Mouse (Mus musculus) heart, embryonic 13.5 days (tissue): ENCODE measurements around the gene Pcca. TPM values are rescaled to one million over a fixed set of nuclear protein-coding genes. Genes with fewer than 3 reads are reported as not detected.

ENCODE experiments used
- ATAC-seq: fragments of 200-750 bp; cut with Nextera tagmentation; 2 replicates; pipeline ENCODE4 v1.8.0; 2017; ENCODE audit warnings: moderate TSS enrichment; ENCODE audit not compliant: insufficient number of reproducible peaks, low FRiP score, low TSS enrichment; ENCODE audit errors: extremely low read depth
- H3K27ac ChIP-seq: fragments of 300-500 bp; sonication (generic); replicated peaks from 2 replicates; pipeline ENCODE4 v1.5.1; 2015; ENCODE audit warnings: moderate library complexity, mild to moderate bottlenecking, inconsistent platforms
- H3K27me3 ChIP-seq: fragments of 300-500 bp; sonication (generic); replicated peaks from 2 replicates; pipeline ENCODE4 v1.6.1; 2015; ENCODE audit warnings: mild to moderate bottlenecking, inconsistent platforms
- H3K36me3 ChIP-seq: fragments of 300-500 bp; sonication (generic); 2 replicates; pipeline ENCODE4 v1.6.1; 2015; ENCODE audit warnings: mild to moderate bottlenecking, inconsistent platforms
- H3K4me1 ChIP-seq: fragments of 300-500 bp; sonication (generic); 2 replicates; pipeline ENCODE4 v1.6.1; 2015; ENCODE audit warnings: inconsistent platforms
- H3K4me2 ChIP-seq: fragments of 300-500 bp; sonication (generic); 2 replicates; pipeline ENCODE4 v1.6.1; 2015; ENCODE audit warnings: inconsistent platforms, mild to moderate bottlenecking, moderate library complexity
- H3K4me3 ChIP-seq: fragments of 300-500 bp; sonication (generic); 2 replicates; pipeline ENCODE4 v1.5.1; 2015; ENCODE audit warnings: moderate library complexity, mild to moderate bottlenecking, inconsistent platforms
- H3K9ac ChIP-seq: fragments of 300-500 bp; sonication (generic); 2 replicates; pipeline ENCODE4 v1.6.1; 2015; ENCODE audit warnings: inconsistent platforms, mild to moderate bottlenecking, moderate library complexity
- H3K9me3 ChIP-seq: fragments of 300-500 bp; sonication (generic); 2 replicates; pipeline ENCODE4 v1.6.1; 2016; ENCODE audit warnings: inconsistent platforms
- WGBS: fragments of 180-500 bp; shearing (Covaris S2); methylation state at CpG from one replicate; pipeline ENCODE4 v1.1.7; 2015; ENCODE audit warnings: mixed read lengths; 5-methylcytosine and 5-hydroxymethylcytosine counted together
- polyA plus RNA-seq: library from polyadenylated mRNA; unstranded; fragments of >200 nt; fragmentation: Nextera tagmentation; extraction: Ambion mirVana; gene quantifications from 2 replicates; pipeline ENCODE4 v1.2.1, GENCODE M21; 2015

Pcca gene
- polyA plus RNA-seq, 1 experiment from 2014 or later: 22.6 TPM

- ATAC-seq: no peak
- no peaks in the 10 kb centered on the region for H3K27me3 ChIP-seq
- no peak overlapping the region for H3K4me3 ChIP-seq
- no peaks in the 10 kb centered on the region; the same call in 1 of the 2 replicates for H3K4me1 ChIP-seq
- H3K36me3 ChIP-seq: no peaks in the 10 kb centered on the region
- no peaks in the 10 kb centered on the region for H3K9me3 ChIP-seq
- no peak overlapping the region for H3K27ac ChIP-seq
- WGBS: 82% methylated on average over 8 of the region's 8 CpGs
- no peak overlapping the region for H3K9ac ChIP-seq
- no peak overlapping the region for H3K4me2 ChIP-seq
Observed at GRCm38 (mm10) chr14:122719496-122720080, 185.5 kb downstream of the Pcca start.

- H3K27ac ChIP-seq: no peak overlapping the region
- no peaks in the 10 kb centered on the region; the same call in 1 of the 2 replicates for H3K4me1 ChIP-seq
- 68% methylated on average over 3 of the region's 3 CpGs for WGBS
- H3K9ac ChIP-seq: no peak overlapping the region
- no peak for ATAC-seq
- no peak overlapping the region for H3K4me3 ChIP-seq
- no peaks in the 10 kb centered on the region for H3K36me3 ChIP-seq
- H3K27me3 ChIP-seq: no peaks in the 10 kb centered on the region
- H3K4me2 ChIP-seq: no peak overlapping the region
- H3K9me3 ChIP-seq: no peaks in the 10 kb centered on the region
Observed at GRCm38 (mm10) chr14:122720989-122721388, 186.9 kb downstream of the Pcca start.

GRCm38 (mm10) chr14:122721750-122722149 is 187.6 kb downstream of the Pcca start:
- H3K36me3 ChIP-seq: no peaks in the 10 kb centered on the region
- no peak for ATAC-seq
- H3K4me1 ChIP-seq: no peaks in the 10 kb centered on the region; the same call in 1 of the 2 replicates
- H3K4me3 ChIP-seq: no peak overlapping the region
- H3K27ac ChIP-seq: no peak overlapping the region
- no peaks in the 10 kb centered on the region for H3K9me3 ChIP-seq
- 40% methylated on average over 4 of the region's 4 CpGs for WGBS
- no peak overlapping the region for H3K4me2 ChIP-seq
- H3K9ac ChIP-seq: no peak overlapping the region
- H3K27me3 ChIP-seq: no peaks in the 10 kb centered on the region

DNA sequence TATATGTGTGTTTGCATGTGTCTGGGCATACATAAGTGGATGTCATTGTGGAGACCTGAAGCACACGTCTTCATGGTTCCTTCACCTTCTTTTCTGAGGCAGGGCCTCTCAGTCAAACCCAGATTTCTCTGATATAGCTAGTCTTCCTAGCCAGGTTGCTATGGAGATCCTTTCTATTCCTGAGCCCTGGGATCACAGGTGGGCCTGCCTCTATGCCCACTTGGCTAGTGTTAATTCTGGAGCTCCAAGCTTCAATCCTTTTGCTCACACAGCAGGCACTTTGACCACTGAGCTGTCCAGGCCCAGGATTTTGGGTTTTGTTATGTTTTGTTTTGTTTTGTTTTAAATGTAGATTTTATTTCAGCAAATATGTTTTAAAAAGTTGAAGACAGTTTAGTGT is 192.3 kb downstream of the Pcca start:
- no peak for ATAC-seq
- no peaks in the 10 kb centered on the region for H3K4me1 ChIP-seq
- H3K27me3 ChIP-seq: no peaks in the 10 kb centered on the region
- WGBS: 86% methylated on average over 1 of the region's 1 CpGs
- no peak overlapping the region for H3K9ac ChIP-seq
- no peak overlapping the region for H3K4me3 ChIP-seq
- H3K36me3 ChIP-seq: no peaks in the 10 kb centered on the region
- H3K9me3 ChIP-seq: no peaks in the 10 kb centered on the region
- H3K4me2 ChIP-seq: no peak overlapping the region
- H3K27ac ChIP-seq: no peak overlapping the region

DNA sequence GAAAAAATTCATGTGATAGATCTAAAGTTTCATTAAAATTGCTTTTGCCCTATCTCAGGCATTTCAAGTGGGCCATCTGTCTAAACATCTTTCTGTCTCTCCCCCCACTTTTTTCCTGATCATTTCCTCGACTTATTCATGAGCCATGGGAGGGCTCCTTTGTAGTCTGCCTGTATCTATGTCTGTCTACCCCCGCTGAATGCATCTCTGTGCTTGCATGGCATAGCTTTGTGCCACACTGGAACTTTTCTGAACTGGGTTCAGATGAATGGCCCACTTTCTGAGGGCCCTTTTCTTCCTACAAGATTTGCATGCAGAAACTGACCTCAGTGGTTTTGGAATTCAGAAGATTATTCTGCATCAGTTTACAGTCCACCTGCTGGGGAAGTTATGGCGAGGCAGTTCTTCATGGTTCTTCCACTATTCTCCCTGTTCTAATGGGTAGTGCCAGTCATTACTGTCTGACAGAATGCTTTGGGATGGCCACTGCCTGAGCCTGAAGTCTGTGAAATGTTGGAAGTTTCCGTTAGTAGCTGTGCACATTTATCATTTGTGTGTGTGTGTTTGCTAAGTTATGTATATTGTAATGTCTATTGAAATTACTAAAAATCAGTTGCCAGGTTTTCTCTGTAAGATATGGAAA is 195.4 kb downstream of the Pcca start:
- H3K27me3 ChIP-seq: no peaks in the 10 kb centered on the region
- no peak overlapping the region for H3K4me2 ChIP-seq
- H3K9ac ChIP-seq: no peak overlapping the region
- H3K27ac ChIP-seq: no peak overlapping the region
- no peaks in the 10 kb centered on the region for H3K36me3 ChIP-seq
- H3K4me1 ChIP-seq: no peaks in the 10 kb centered on the region
- no peak for ATAC-seq
- WGBS: 67% methylated on average over 4 of the region's 4 CpGs
- H3K9me3 ChIP-seq: no peaks in the 10 kb centered on the region
- no peak overlapping the region for H3K4me3 ChIP-seq

- Histone ChIP-seq H3K4me2 (no peak overlapping the region), H3K4me3 (no peak overlapping the region), H3K27ac (no peak overlapping the region), H3K36me3 (no peaks in the 10 kb centered on the region), H3K27me3 (no peaks in the 10 kb centered on the region), H3K4me1 (no peaks in the 10 kb centered on the region), H3K9ac (no peak overlapping the region), H3K9me3 (no peaks in the 10 kb centered on the region)
- 66% methylated on average over 4 of the region's 4 CpGs for WGBS
- no peak for ATAC-seq
Observed at GRCm38 (mm10) chr14:122730921-122731551, 196.9 kb downstream of the Pcca start.

DNA sequence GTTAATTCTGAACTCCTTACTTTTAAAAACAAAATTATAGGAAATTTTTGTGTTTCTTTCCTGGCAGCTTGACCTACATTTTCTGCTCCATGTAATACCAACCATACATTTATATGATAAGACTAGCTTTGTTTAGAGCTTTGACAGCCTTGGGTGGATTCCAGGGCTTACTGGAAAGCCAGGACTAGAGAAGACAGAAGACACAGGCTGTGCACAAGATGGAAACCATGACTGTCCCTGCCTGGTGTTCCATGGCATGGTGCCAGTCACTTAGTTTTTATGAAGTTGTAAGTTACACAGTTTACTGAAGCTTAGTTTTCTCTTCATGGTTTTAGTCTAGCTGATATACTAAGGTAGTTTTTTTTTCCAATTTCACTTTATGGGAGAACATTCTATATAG is 202.7 kb downstream of the Pcca start:
- Histone ChIP-seq H3K9me3 (no peaks in the 10 kb centered on the region), H3K4me2 (no peak overlapping the region), H3K4me1 (peaks cover 5% of the 10 kb centered on the region; the same call in 1 of the 2 replicates), H3K4me3 (no peak overlapping the region), H3K27ac (no peak overlapping the region), H3K9ac (no peak overlapping the region), H3K27me3 (no peaks in the 10 kb centered on the region), H3K36me3 (no peaks in the 10 kb centered on the region)
- no peak for ATAC-seq

DNA sequence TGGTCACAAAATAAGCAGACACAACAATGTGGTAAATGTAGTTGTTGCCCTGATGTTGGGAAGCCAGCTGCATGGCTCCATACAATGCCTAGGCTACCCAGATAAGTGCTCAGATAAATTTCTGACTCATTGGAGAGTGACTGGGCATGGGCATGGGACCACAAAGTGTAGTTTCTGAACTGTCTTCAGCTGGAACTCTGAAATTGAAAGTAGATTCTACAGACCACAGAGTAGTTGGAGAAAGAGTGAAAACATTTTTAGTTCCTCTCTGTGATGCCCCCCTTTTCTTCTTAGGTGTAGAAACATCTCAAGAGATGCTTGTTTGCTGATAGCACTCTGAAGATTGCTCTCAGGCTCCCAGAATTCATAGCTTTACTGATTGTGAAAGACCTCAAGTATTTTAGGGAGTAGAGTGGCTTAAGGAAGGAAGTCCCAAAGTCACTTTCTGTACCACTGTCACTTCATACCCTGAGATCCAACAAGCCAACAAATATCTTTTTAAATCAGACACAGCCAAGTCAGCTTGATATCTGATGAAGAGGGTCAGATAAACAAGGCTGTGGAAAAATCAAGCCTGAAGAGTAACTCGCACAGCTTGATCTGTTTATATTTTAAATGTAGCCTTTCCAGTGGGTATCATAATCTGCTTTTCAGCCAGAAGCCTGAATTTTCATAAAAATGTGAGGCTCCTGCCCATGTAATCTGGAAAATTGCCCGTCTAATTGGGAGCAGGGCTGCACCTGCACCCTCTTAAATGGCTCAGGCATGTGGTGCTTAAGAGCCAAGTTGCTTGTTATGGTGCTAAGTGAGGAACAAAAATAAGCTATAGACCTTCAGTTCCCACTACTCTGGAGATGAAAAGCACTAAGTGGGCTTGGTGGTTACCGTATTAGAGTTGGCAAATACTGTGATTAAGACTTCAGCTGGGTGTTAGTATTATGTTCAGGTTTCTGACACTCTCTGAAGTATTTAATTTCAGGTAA is 214.0 kb downstream of the Pcca start:
- no peak overlapping the region for H3K9ac ChIP-seq
- H3K4me1 ChIP-seq: no peaks in the 10 kb centered on the region
- H3K36me3 ChIP-seq: peaks cover 3% of the 10 kb centered on the region; the same call in 1 of the 2 replicates
- 67% methylated on average over 3 of the region's 3 CpGs for WGBS
- no peak overlapping the region for H3K27ac ChIP-seq
- H3K4me2 ChIP-seq: no peak overlapping the region
- no peaks in the 10 kb centered on the region; the same call in 1 of the 2 replicates for H3K9me3 ChIP-seq
- no peaks in the 10 kb centered on the region for H3K27me3 ChIP-seq
- no peak overlapping the region for H3K4me3 ChIP-seq
- ATAC-seq: no peak

DNA sequence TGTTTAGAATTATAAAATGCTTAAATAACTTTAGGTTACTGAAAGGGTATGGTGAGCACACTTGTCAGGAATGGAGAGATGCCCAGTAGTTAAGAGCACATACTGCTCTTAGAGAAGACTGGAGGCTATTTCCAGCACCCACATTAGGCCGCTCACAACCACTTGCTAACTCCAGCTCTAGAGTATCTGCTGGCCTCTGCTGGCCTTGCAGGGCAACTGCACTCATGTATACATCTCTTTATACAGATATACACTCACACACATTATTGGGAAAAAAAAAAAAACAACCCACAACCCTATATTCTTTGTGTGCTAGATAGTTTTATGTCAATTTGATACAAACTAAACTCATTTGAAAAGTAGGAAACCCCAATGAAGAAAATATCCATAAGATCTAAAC is 217.4 kb downstream of the Pcca start:
- Histone ChIP-seq H3K9me3 (no peaks in the 10 kb centered on the region; the same call in 1 of the 2 replicates), H3K4me3 (no peak overlapping the region), H3K4me2 (no peak overlapping the region), H3K9ac (no peak overlapping the region), H3K36me3 (peaks cover 3% of the 10 kb centered on the region; the same call in 1 of the 2 replicates), H3K27ac (no peak overlapping the region), H3K4me1 (no peaks in the 10 kb centered on the region), H3K27me3 (no peaks in the 10 kb centered on the region)
- 90% methylated on average over 1 of the region's 1 CpGs for WGBS
- ATAC-seq: no peak

DNA sequence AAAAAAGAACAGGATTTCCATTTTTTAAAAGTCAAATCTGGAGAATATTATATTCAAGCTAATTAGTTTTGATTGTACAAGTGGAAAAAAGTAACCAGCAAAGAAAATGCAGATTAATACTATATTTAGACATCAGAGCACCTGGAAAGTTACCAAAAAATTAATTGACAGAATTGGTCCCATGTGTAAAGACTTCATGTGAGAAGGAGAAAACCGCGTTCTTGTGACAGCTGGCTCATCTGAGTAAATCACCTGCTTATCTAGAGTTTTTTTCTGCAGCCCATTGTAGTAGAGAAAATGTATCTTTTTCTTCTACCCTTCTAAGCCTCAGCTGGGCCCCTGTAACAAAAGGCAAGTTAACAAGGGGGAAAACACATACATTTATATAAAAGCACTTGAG is 219.2 kb downstream of the Pcca start:
- Histone ChIP-seq H3K36me3 (peaks cover 3% of the 10 kb centered on the region; the same call in 1 of the 2 replicates), H3K27ac (no peak overlapping the region), H3K4me1 (no peaks in the 10 kb centered on the region), H3K27me3 (no peaks in the 10 kb centered on the region), H3K9ac (no peak overlapping the region), H3K9me3 (no peaks in the 10 kb centered on the region; the same call in 1 of the 2 replicates), H3K4me3 (no peak overlapping the region), H3K4me2 (no peak overlapping the region)
- 71% methylated on average over 2 of the region's 2 CpGs for WGBS
- no peak for ATAC-seq

DNA sequence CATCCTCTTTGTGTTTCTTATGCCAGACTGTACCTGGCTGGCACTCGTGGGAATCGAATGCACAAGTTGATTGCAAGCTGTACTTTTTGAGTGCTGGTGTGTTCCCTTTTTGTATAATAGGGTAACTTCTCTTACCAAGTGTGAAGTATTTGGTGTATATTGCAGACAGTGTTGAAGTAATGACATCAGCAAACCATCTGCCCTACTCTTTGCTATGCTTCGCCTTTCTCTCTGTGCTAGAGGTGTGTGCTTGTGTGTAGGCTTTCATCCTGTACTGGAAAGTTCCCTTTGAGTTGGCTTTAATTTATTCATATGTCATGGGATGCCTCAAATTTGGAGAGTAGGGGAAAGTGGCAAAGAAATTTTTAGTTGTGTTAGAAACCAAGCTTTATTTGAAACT is 220.2 kb downstream of the Pcca start:
- peaks cover 3% of the 10 kb centered on the region; the same call in 1 of the 2 replicates for H3K36me3 ChIP-seq
- no peak for ATAC-seq
- no peak overlapping the region for H3K4me2 ChIP-seq
- H3K4me3 ChIP-seq: no peak overlapping the region
- H3K4me1 ChIP-seq: no peaks in the 10 kb centered on the region
- H3K27me3 ChIP-seq: no peaks in the 10 kb centered on the region
- H3K27ac ChIP-seq: no peak overlapping the region
- no peaks in the 10 kb centered on the region; the same call in 1 of the 2 replicates for H3K9me3 ChIP-seq
- H3K9ac ChIP-seq: no peak overlapping the region
- whole genome bisulfite sequencing: 84% methylated on average over 3 of the region's 3 CpGs
